Mouse (Mus musculus) gastrocnemius, postnatal 4 days (tissue): ENCODE results near the gene Ckm. TPM values are rescaled to one million over a fixed set of nuclear protein-coding genes. Genes with fewer than 3 reads are reported as not detected.

Experiments
- DNase-seq, 2 experiments: peaks; one replicate each; pipeline ENCODE4 v3.0.0; 2021 to 2022; ENCODE audit warnings: low spot score in 2 of 2, mixed read lengths in 2 of 2
- total RNA-seq, 2 experiments: library from RNA; stranded (reverse); gene quantifications; 2 replicates each; pipeline ENCODE4 v1.2.3; 2021

The Ckm gene
- total RNA-seq, 2 experiments from 2014 or later: 12,501 to 12,915 TPM

DNA sequence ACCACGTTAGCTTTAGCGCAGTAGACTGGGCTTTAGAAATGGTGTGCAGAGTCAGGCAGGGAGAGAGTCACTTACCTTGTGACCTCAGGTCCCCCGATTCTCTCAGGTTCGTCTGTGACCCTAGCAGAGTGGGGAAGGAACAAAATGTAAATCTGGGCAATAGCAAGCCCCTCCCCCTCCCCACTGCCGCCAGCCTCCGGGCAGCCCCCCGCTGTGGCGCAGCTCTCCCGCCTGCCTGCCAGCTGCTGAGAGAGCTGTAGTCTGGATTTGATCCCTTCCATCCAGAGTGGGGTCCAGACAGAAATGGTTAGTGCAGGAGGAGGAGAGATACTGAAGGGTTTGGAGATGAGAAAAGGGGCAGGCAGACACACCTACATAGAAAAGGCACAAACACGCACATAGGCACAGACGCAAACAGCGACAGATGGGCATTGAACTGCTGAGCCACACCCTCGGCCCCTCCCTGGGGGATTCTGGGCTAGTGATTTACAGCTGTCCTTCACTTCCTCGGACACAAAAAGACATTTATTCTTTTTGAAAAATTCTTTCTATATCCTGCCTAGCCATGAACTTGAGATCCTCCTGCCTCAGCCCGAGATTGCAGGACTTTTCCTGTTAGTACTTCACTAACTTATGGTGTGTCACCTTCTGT is 23.5 kb downstream of the Ckm start:
- no peak for DNase-seq

GRCm38 (mm10) chr7:19429726-19430125 is 25.1 kb downstream of the Ckm start:
- no peak for DNase-seq

DNA sequence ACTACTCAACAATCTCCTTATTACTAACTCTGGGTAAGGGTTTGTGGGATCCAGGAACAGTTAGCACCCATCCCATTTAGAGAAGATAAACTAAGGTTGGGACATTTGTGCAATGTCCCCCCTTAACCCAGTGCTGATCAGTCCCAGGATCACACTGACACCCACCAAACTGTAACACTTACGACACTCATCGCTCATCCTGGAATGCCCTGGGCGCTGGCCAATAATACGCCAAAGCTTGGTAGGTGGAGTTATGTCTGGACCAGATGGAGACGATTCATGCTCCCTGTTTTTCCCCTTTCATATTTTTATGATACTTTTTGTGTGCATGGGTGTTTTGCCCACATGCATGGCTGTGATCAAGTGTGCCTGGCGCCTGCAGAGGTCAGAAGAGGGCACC is 25.8 kb downstream of the Ckm start:
- DNase-seq: no peak

GRCm38 (mm10) chr7:19432475-19432874 is 27.9 kb downstream of the Ckm start:
- no peak for DNase-seq

DNA sequence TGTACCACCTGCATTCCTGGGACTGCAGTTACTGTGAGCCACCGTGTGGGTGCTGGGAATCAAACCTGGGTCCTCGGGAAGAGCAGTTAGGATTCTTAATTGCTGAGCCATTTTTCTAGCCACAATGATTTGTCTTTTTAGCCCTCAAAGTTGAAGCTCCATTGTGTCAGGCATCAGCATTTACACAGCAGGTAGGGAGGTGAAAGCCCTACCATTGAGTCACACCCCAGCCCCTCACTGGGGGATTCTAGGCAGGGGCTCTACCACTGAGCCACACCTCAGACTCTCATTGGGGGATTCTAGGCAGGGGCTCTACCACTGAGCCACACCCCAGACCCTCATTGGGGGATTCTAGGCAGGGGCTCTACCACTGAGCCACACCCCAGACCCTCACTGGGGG is 31.7 kb downstream of the Ckm start:
- DNase-seq: no peak

- no peak for DNase-seq
Observed at GRCm38 (mm10) chr7:19437048-19437447, 32.5 kb downstream of the Ckm start.

DNA sequence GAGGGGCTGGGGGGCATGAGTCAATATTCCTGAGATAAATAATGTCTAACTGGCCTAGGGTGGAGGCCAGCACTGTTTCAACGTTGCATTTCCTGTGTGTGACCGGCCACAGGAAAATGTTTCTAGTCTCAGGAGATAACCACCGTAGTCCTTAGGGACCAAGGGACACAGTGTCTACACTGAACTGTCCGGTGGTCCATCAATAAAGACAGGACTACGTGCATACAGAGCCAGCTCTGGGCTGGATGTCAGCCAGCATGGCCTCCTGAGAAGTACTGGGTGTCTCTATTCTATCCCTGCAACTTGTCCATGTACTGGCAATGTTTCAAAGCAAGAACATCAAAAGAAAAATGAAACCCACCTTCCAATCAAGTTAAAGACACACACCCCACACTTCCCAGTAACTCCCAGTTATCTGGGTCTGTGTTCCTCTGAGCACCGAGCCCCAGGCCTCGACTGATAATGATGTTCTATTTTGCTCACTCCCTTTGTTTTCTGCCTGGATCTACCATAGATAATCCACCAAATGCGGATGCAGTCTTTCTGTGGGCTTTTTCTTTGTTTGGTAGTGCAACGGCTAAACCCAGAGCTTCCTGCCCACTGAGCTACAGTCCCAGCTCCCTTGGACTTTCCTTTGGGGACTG is 37.0 kb downstream of the Ckm start:
- no peak for DNase-seq

DNA sequence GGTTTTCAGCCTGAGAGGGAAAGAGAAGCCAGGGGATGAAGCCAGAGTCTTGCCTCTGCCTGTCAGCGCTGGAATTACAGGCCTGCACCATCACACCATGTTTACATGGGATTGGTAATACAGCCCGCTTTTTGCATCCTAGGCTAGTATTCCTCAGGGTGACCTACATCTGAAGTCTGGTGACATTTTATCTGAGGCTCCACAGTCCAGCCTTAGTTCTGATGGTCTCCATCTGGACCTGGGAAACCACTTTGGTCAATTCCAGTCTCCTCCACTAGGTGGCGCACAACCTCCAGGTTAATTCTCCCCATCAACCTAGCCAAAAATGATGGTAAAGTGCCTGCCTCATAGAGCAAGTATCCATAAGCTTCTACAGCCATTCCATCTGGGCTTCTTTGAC is 38.8 kb downstream of the Ckm start:
- DNase-seq: peak; percentile 69 to 76

DNA sequence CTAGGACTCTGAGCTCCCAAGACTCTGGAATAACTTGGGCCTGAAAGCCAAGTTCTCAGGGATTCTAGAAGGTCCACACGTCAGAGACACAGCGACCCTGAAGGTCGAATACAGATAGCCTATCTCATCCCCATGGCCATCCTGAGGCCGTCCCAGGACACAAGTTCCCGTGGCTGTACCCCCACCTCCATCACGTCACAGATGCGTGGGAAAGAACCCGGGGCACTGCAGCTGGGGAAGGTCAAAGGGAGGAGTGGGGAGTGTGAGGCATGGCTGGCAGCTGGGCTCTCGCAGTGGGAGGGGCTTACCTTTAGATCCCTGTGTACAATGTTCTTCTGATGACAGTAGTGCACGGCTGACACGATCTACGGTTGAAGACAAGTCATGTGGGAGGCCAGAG is 40.2 kb downstream of the Ckm start:
- DNase-seq: no peak

GRCm38 (mm10) chr7:19447689-19448088 is 43.1 kb downstream of the Ckm start:
- no peak for DNase-seq

GRCm38 (mm10) chr7:19449165-19449564 is 44.6 kb downstream of the Ckm start:
- no peak for DNase-seq

- DNase-seq: no peak
Observed at GRCm38 (mm10) chr7:19455186-19455585, 50.6 kb downstream of the Ckm start.

DNA sequence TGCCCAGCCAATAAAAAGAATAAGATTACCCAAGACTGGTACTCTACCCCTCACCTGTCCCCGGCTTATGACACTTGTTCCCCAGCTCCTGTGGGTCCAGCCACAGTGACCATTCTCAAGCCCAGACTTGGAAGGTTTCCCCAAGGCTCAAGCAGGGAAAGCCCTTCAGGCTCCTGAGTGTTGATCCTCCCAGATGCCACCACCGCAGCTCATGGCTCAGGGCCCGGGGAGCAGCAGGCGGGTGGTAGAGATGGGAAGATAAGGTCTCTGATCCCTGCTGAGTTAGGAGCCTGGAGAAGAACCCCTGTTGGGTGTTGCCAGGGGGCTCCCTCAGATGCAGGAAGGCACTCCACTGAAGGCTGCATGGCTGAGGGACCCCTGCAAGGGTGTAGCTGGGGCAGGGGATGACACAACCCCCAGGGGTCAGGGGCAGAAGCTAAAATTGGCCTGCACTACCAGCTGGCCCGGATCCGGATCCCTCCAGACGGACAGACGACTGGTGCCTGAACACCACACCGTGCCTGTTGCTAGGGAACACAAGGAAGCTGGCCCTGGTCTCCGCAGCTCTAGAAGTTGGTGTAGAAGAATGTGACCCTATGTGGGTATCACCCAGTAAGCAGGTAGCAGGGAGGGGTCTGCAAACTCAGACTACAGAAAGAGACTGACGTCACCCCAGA is 51.4 kb downstream of the Ckm start:
- DNase-seq: no peak

DNA sequence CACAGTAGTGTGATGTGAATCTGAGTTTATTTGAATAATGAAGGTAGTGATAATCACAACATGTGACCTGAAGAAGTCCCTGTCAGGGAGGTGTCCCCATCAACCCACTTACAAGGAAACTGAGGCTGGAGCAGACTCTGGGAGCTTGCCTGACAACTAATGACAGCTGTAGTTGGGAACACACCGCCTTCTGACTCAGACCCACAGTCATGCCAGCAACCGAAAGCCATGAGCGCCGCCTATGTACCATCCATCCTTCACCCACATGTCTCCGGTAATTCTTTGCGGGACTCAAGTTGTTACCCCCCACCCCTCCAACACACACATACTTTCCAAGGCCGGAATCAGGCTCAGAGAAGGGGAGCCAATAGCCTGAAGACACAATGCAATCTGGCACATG is 52.1 kb downstream of the Ckm start:
- no peak for DNase-seq

DNA sequence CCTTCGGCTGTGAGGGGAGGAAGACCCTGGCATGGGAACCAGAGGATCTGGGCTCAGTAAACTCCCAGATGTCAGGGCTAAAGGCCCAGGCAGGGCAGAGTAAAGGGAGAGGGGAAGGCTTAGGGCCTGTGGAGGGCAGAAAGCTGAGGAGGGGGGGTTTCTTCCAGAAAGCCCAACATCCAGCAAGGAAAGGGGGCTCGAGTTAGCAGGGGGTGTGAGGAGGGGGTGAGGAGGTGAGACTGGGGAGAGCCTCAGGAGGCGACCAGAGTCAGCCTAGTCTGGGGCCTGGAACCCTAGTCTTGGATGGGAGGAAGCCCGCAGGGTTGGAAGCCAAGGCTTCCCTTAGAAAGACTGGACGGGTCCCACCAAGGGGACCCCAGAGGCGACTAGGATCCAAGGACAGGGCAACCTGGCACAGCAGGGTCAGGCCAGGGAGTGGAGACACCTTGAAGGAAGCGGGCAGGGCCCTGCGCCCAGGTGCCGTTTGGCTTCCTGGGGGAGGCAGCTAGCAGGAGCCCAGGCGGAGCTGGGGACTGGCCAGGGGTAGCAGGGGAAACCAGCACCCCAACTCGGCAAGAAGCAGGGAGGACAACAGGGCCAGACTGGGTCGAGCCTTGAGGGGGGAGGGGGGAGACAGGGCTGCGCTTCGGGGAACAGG is 53.0 kb downstream of the Ckm start:
- no peak for DNase-seq

DNA sequence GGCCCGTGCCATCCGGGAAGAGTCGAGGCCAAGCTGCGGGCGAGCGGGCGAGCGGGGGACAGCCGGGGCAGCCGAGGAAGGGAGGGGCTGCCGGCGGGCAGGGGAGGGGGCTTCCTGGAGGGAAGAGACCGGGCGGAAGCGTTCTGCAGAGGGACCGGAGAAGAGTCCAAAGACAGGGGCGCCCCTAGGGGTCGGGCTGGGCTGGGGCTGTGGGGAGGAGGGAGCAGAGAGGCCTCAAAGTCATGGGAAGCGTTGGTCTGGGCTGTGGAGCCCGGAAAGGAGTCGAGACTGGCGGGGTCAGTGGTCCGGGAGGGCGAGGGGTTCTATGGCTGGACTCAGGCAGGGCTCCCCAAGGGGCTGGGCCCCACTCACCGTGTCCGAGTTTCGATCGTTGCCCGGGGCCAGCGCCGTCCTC is 53.5 kb downstream of the Ckm start:
- peak; percentile 46 to 76 for DNase-seq

DNA sequence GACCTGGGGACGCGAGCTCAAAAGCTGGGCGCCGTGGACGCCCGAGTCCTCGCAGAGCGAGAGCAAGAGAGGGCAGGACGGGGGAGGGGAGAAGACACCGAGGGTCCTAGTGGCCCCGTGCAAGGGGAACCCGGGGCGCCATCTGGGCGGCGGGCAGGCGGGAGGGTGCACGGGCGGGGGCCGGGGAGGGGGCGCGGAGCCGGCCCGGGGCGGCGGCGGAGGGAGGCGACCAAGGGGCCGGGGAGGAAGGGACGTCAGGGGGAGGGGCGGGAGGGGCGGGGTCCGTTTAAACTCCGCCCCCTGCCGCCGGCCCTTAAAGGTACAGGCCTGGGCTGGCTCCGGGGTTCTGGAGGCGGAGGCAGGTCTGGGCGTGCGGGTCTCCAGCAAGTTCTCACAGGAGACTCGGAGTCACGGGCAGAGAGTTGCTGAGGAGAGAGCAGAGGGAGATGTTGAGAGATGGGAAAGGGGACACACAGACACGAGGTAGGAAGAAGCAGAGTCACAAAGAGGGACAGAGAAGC is 54.1 kb downstream of the Ckm start, which contains the start of gene Mark4:
Mark4 (minus strand) TSS at position 231 of the 521 bp plus-strand sequence.
- DNase-seq: peak; percentile 74 to 78

- no peak for DNase-seq
Observed at GRCm38 (mm10) chr7:19459144-19459870, 54.7 kb downstream of the Ckm start.

DNA sequence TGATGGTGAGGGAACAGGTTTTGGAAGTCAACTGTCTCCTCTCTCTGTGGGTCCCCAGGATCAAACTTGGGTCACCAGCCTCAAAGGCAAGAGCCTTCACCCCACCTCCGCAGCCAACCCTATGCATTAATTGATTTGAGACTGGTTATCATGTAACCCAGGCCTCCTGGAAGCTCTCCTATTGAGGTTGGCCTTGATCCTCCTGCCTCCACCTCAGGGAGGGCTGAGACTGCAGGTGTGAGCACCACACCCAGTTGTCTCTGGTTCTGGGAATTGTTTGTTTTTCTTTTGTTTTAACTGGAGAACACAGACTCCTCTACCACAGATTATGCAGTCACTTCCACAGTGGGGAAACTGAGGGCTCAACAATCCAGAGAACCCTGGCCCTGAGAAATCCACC is 55.9 kb downstream of the Ckm start:
- no peak for DNase-seq

DNA sequence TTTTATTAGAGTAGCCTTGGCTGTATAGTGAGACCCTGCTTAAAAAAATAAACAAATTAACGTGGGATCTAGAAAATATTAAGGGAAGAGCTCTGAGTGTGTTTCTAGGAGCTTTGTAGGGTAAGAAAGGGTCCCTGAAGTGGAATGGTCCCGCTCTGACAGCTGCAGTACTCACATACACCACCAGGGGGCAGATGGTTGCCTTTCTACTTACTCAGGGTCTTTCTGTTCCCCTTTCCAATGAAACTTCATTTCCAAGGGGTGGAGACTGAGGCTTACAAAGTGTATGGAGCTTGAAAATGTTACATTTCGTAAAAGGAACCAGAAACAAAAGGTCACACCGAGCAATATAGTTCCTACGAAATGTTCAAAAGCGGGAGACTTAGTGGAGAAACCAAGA is 56.9 kb downstream of the Ckm start:
- peak; percentile 58 to 72 for DNase-seq

- no peak for DNase-seq
Observed at GRCm38 (mm10) chr7:19462443-19462842, 57.9 kb downstream of the Ckm start.
